Mouse (Mus musculus) limb, embryonic 15.5 days (tissue): Measurements from ENCODE around the gene Prss46. TPM values are rescaled to one million over a fixed set of nuclear protein-coding genes. Genes with fewer than 3 reads are reported as not detected.

Experiments
- ATAC-seq: fragments of 200-750 bp; cut with Nextera tagmentation; 2 replicates; pipeline ENCODE4 v1.8.0; 2017; ENCODE audit warnings: low read depth, moderate TSS enrichment; ENCODE audit not compliant: insufficient number of reproducible peaks, low FRiP score, low TSS enrichment
- H3K27ac ChIP-seq: fragments of 300-500 bp; sonication (generic); 2 replicates; pipeline ENCODE4 v1.5.1; 2015; ENCODE audit warnings: moderate library complexity, mild to moderate bottlenecking, inconsistent platforms
- H3K27me3 ChIP-seq: fragments of 300-500 bp; sonication (generic); 2 replicates; pipeline ENCODE4 v1.6.1; 2015; ENCODE audit warnings: inconsistent platforms
- H3K36me3 ChIP-seq: fragments of 300-500 bp; sonication (generic); 2 replicates; pipeline ENCODE4 v1.6.1; 2015; ENCODE audit warnings: inconsistent platforms
- H3K4me1 ChIP-seq: fragments of 300-500 bp; sonication (generic); 2 replicates; pipeline ENCODE4 v1.6.1; 2015; ENCODE audit warnings: inconsistent platforms
- H3K4me2 ChIP-seq: fragments of 300-500 bp; sonication (generic); 2 replicates; pipeline ENCODE4 v1.6.1; 2015; ENCODE audit warnings: mild to moderate bottlenecking, inconsistent platforms
- H3K4me3 ChIP-seq: fragments of 300-500 bp; sonication (generic); 2 replicates; pipeline ENCODE4 v1.5.1; 2015; ENCODE audit warnings: mild to moderate bottlenecking, inconsistent platforms
- H3K9ac ChIP-seq: fragments of 300-500 bp; sonication (generic); 2 replicates; pipeline ENCODE4 v1.6.1; 2015; ENCODE audit warnings: inconsistent platforms
- H3K9me3 ChIP-seq: fragments of 300-500 bp; sonication (generic); 2 replicates; pipeline ENCODE4 v1.6.1; 2016; ENCODE audit warnings: inconsistent platforms
- WGBS: fragments of 180-500 bp; shearing (Covaris S2); methylation state at CpG from one replicate; pipeline ENCODE4 v1.1.7; 2015; 5-methylcytosine and 5-hydroxymethylcytosine counted together
- polyA plus RNA-seq: library from polyadenylated mRNA; unstranded; fragments of >200 nt; fragmentation: Nextera tagmentation; extraction: Ambion mirVana; gene quantifications from 2 replicates; pipeline ENCODE4 v1.2.1, GENCODE M21; 2015

Prss46 gene
- polyA plus RNA-seq, 1 experiment from 2014 or later, result not detected

GRCm38 (mm10) chr9:110871030-110871429, 26.7 kb downstream of the Prss46 start:
- Histone ChIP-seq H3K4me3 (no peak overlapping the region), H3K4me2 (no peak overlapping the region), H3K4me1 (peaks cover 17% of the 10 kb centered on the region), H3K9ac (no peak overlapping the region), H3K27me3 (peaks cover 25% of the 10 kb centered on the region), H3K9me3 (no peaks in the 10 kb centered on the region), H3K27ac (no peak overlapping the region), H3K36me3 (no peaks in the 10 kb centered on the region)
- 18% methylated on average over 7 of the region's 7 CpGs for WGBS
- ATAC-seq, result no peak

- H3K27ac ChIP-seq, result no peak overlapping the region
- no peak for ATAC-seq
- 13% methylated on average over 40 of the region's 40 CpGs for WGBS
Observed at GRCm38 (mm10) chr9:110873681-110874659, 29.7 kb downstream of the Prss46 start.

GRCm38 (mm10) chr9:110874660-110875191, 30.4 kb downstream of the Prss46 start:
- no peak overlapping the region for H3K4me3 ChIP-seq
- H3K27ac ChIP-seq, result no peak overlapping the region
- WGBS, result 16% methylated on average over 3 of the region's 3 CpGs
- H3K4me2 ChIP-seq, result no peak overlapping the region
- H3K9me3 ChIP-seq, result no peaks in the 10 kb centered on the region
- peaks cover 30% of the 10 kb centered on the region for H3K4me1 ChIP-seq
- peaks cover 25% of the 10 kb centered on the region for H3K27me3 ChIP-seq
- H3K36me3 ChIP-seq, result no peaks in the 10 kb centered on the region
- H3K9ac ChIP-seq, result no peak overlapping the region
- no peak for ATAC-seq

More at GRCm38 (mm10) chr9:110873681-110874659, 29.7 kb downstream of the Prss46 start:
- peak overlapping the region; percentile 35 for H3K4me2 ChIP-seq
- peaks cover 25% of the 10 kb centered on the region for H3K27me3 ChIP-seq
- H3K36me3 ChIP-seq, result no peaks in the 10 kb centered on the region
- no peaks in the 10 kb centered on the region for H3K9me3 ChIP-seq
- no peak overlapping the region for H3K9ac ChIP-seq
- H3K4me3 ChIP-seq, result no peak overlapping the region; the same call in 1 of the 2 replicates
- peaks cover 23% of the 10 kb centered on the region for H3K4me1 ChIP-seq

GRCm38 (mm10) chr9:110875288-110875695, 31.0 kb downstream of the Prss46 start:
- ATAC-seq, result no peak
- no peak overlapping the region for H3K27ac ChIP-seq

GRCm38 (mm10) chr9:110877353-110877752, 33.0 kb downstream of the Prss46 start:
- Histone ChIP-seq H3K9me3 (no peaks in the 10 kb centered on the region), H3K27me3 (peaks cover 34% of the 10 kb centered on the region), H3K4me2 (no peak overlapping the region), H3K36me3 (no peaks in the 10 kb centered on the region), H3K9ac (no peak overlapping the region), H3K4me1 (peaks cover 42% of the 10 kb centered on the region), H3K27ac (no peak overlapping the region), H3K4me3 (no peak overlapping the region)
- 94% methylated on average over 1 of the region's 1 CpGs for WGBS
- ATAC-seq, result no peak

More at GRCm38 (mm10) chr9:110875288-110875695, 31.0 kb downstream of the Prss46 start:
- Histone ChIP-seq H3K9me3 (no peaks in the 10 kb centered on the region), H3K27me3 (peaks cover 26% of the 10 kb centered on the region), H3K9ac (no peak overlapping the region), H3K4me3 (no peak overlapping the region), H3K4me1 (peaks cover 35% of the 10 kb centered on the region), H3K36me3 (no peaks in the 10 kb centered on the region), H3K4me2 (no peak overlapping the region)
- 30% methylated on average over 5 of the region's 6 CpGs for WGBS

GRCm38 (mm10) chr9:110877888-110878287, 33.6 kb downstream of the Prss46 start:
- Histone ChIP-seq H3K36me3 (no peaks in the 10 kb centered on the region), H3K4me2 (no peak overlapping the region), H3K4me1 (peaks cover 42% of the 10 kb centered on the region), H3K9me3 (no peaks in the 10 kb centered on the region), H3K4me3 (no peak overlapping the region), H3K9ac (no peak overlapping the region), H3K27me3 (peaks cover 28% of the 10 kb centered on the region), H3K27ac (no peak overlapping the region)
- no peak for ATAC-seq
- 82% methylated on average over 5 of the region's 5 CpGs for WGBS

GRCm38 (mm10) chr9:110879191-110879920, 35.0 kb downstream of the Prss46 start, which contains the start of gene Als2cl:
Gene Als2cl (plus strand): TSS chr9:110879870.
- Histone ChIP-seq H3K4me2 (peak within 1 kb of the TSS; percentile 86), H3K9ac (peak within 1 kb of the TSS; percentile 26), H3K36me3 (no peaks in the 10 kb centered on the region), H3K4me3 (peak within 1 kb of the TSS; percentile 52), H3K4me1 (peaks cover 33% of the 10 kb centered on the region), H3K27me3 (peaks cover 14% of the 10 kb centered on the region; the same call in 1 of the 2 replicates), H3K27ac (peak within 1 kb of the TSS; percentile 47), H3K9me3 (no peaks in the 10 kb centered on the region)
- ATAC-seq, result peak; percentile 7; the same call in 1 of the 2 replicates
- 16% methylated on average over 12 of the region's 12 CpGs for WGBS

GRCm38 (mm10) chr9:110879998-110880561, 35.8 kb downstream of the Prss46 start, which contains the start of gene Tmie:
Gene Tmie (minus strand): TSS chr9:110880113.
- under 1% methylated on average over 53 of the region's 57 CpGs for WGBS
- H3K9me3 ChIP-seq, result no peaks in the 10 kb centered on the region
- peak within 1 kb of the TSS; percentile 26 for H3K9ac ChIP-seq
- H3K4me2 ChIP-seq, result peak within 1 kb of the TSS; percentile 86
- H3K27ac ChIP-seq, result peak within 1 kb of the TSS; percentile 47
- peak; percentile 54 for ATAC-seq
- no peaks in the 10 kb centered on the region for H3K36me3 ChIP-seq
- H3K4me3 ChIP-seq, result peak within 1 kb of the TSS; percentile 52
- H3K4me1 ChIP-seq, result peaks cover 25% of the 10 kb centered on the region
- H3K27me3 ChIP-seq, result peaks cover 11% of the 10 kb centered on the region; the same call in 1 of the 2 replicates

GRCm38 (mm10) chr9:110880772-110881171, 36.5 kb downstream of the Prss46 start:
- Histone ChIP-seq H3K36me3 (no peaks in the 10 kb centered on the region), H3K27me3 (peaks cover 11% of the 10 kb centered on the region; the same call in 1 of the 2 replicates), H3K4me1 (peaks cover 24% of the 10 kb centered on the region), H3K9ac (0 out of 2 replicates have a peak overlapping the region, but pooled peaks have one; percentile 26), H3K9me3 (no peaks in the 10 kb centered on the region), H3K4me2 (peak overlapping the region; percentile 86), H3K27ac (no peak overlapping the region; the same call in 1 of the 2 replicates), H3K4me3 (peak overlapping the region; percentile 52)
- ATAC-seq, result no peak
- 59% methylated on average over 4 of the region's 4 CpGs for WGBS

- no peak overlapping the region for H3K9ac ChIP-seq
- peaks cover 24% of the 10 kb centered on the region for H3K4me1 ChIP-seq
- H3K4me2 ChIP-seq, result no peak overlapping the region
- peaks cover 11% of the 10 kb centered on the region; the same call in 1 of the 2 replicates for H3K27me3 ChIP-seq
- 68% methylated on average over 7 of the region's 7 CpGs for WGBS
- H3K9me3 ChIP-seq, result no peaks in the 10 kb centered on the region
- no peak overlapping the region for H3K27ac ChIP-seq
- ATAC-seq, result no peak
- no peaks in the 10 kb centered on the region for H3K36me3 ChIP-seq
- H3K4me3 ChIP-seq, result no peak overlapping the region
Observed at GRCm38 (mm10) chr9:110881953-110882352, 37.6 kb downstream of the Prss46 start.
